Mouse (Mus musculus): ENCODE measurements around the gene Slc29a3.
A peak's percentile ranks its signal among the peaks of the same experiment; 100 is the strongest.

DNA sequence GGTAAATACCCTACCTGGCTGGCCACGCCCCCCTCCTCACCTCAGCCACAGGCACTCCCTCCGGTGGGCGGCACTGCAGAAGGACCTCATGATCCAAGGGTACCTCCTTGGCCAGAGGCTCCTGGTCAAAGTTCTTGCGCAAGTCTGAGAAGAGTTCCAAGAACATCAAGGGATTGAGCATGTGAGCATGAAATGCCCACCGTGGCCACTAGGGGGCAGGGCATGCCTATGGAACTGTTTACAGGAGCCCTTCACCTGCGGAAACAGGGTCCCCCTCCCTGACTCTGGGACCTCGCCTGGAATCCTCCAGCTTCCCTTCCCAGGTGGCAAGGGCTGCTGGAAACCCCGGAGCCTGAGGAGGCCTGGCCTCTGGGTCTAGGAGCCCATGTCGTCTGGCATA is 27.0 kb upstream of the Slc29a3 start:
- TF ChIP-seq CTCF (IDR thresholded peaks at IDR 0.05; ENCODE audit: borderline replicate concordance, extremely low read depth, insufficient read depth, insufficient read length) (peak; percentile 100), POLR2A (IDR thresholded peaks at IDR 0.05; ENCODE audit: borderline replicate concordance, extremely low read depth, insufficient read depth, insufficient read length, poor library complexity, severe bottlenecking) (no peak)
